Mouse (Mus musculus): ENCODE data around the gene Pdcd5.

- TF ChIP-seq CTCF (IDR thresholded peaks at IDR 0.05; ENCODE audit: insufficient read depth, low read depth, low read length): no peak
- no peak for TF ChIP-seq POLR2A (IDR thresholded peaks at IDR 0.05; ENCODE audit: insufficient read depth, low read depth, low read length)
Observed at GRCm38 (mm10) chr7:35692641-35693040, 45.3 kb upstream of the Pdcd5 start.

Measured in olfactory bulb, adult 2 months (tissue).